10 mouse cellular contexts compared by ENCODE assay signal in the genomic region with DNA sequence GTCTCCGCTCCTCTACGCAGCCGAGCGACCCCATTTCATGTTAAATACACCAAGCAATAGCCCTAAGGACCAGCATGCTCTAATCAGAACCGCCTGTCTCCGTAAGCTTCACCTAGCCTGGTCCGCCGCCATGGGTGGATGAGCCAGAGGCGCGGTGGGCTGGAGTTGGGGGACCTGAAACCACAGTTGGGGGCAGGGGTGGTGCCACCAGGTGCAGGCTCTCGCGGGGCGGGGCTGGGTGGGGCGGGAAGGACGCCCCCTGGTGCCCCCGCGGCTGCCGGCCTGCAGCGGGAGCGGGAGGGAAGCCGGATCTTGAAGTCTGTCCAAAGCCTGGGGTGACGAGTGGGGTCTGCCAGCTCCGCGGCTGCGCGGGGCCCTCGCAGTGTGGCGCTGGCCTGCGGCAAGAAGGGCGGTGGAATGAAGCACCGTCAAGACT. TPM values are rescaled to one million over a fixed set of nuclear protein-coding genes. Genes with fewer than 3 reads are reported as not detected.
A peak's percentile ranks its signal among the peaks of the same experiment; 100 is the strongest.
DNase-seq lines count a peak whose midpoint lies in the region; ATAC-seq lines count a peak whose summit lies in the region.
"Had no signal": no experiment of that assay in that cellular context is flagged by ENCODE, and none has a peak within 500 bp of the region (broad histone marks: within the 10 kb centered on the region; RNA-seq: fewer than 3 reads in every experiment).

No protein-coding gene starts in this region.

- H3K4me2 ChIP-seq in embryonic facial prominence, embryonic 13.5 days: peak overlapping the region; percentile 64
- peak overlapping the region; percentile 69 for H3K4me2 ChIP-seq in hindbrain, embryonic 15.5 days
- H3K4me2 ChIP-seq in liver, embryonic 11.5 days: peak overlapping the region; percentile 67
- H3K4me2 ChIP-seq in neural tube, embryonic 14.5 days (ENCODE audit: low read depth, low read length): peak overlapping the region; percentile 56

- peaks cover 47% of the 10 kb centered on the region for H3K4me1 ChIP-seq in embryonic facial prominence, embryonic 13.5 days
- H3K4me1 ChIP-seq in hindbrain, embryonic 15.5 days (replicated peaks): peaks cover 12% of the 10 kb centered on the region
- peaks cover 5% of the 10 kb centered on the region; the same call in 1 of the 2 replicates for H3K4me1 ChIP-seq in liver, embryonic 11.5 days (replicated peaks; ENCODE audit: control insufficient read depth, insufficient read depth, low read length)
- peaks cover 6% of the 10 kb centered on the region; the same call in 1 of the 2 replicates for H3K4me1 ChIP-seq in neural tube, embryonic 14.5 days (ENCODE audit: control insufficient read depth, insufficient read depth, low read length)

- WGBS in embryonic facial prominence, embryonic 13.5 days: 3% methylated on average over 31 of the region's 31 CpGs
- 4% methylated on average over 31 of the region's 31 CpGs for WGBS in hindbrain, embryonic 15.5 days
- WGBS in liver, embryonic 11.5 days: 11% methylated on average over 31 of the region's 31 CpGs
- 5% methylated on average over 31 of the region's 31 CpGs for WGBS in neural tube, embryonic 14.5 days

- H3K36me3 ChIP-seq in embryonic facial prominence, embryonic 13.5 days: peaks cover 29% of the 10 kb centered on the region
- no peaks in the 10 kb centered on the region for H3K36me3 ChIP-seq in hindbrain, embryonic 15.5 days
- H3K36me3 ChIP-seq in liver, embryonic 11.5 days (ENCODE audit: control insufficient read depth, insufficient read depth, low read length): no peaks in the 10 kb centered on the region
- H3K36me3 ChIP-seq in neural tube, embryonic 14.5 days (ENCODE audit: control insufficient read depth, insufficient read depth, low read length): no peaks in the 10 kb centered on the region

- no peaks in the 10 kb centered on the region for H3K27me3 ChIP-seq in embryonic facial prominence, embryonic 13.5 days
- peaks cover 61% of the 10 kb centered on the region for H3K27me3 ChIP-seq in hindbrain, embryonic 15.5 days
- peaks cover 28% of the 10 kb centered on the region for H3K27me3 ChIP-seq in liver, embryonic 11.5 days (replicated peaks; ENCODE audit: control insufficient read depth, insufficient read depth, low read length)
- H3K27me3 ChIP-seq in neural tube, embryonic 14.5 days (ENCODE audit: control insufficient read depth, insufficient read depth, low read length): peaks cover 34% of the 10 kb centered on the region

- ATAC-seq in cerebellum, adult (ENCODE audit: insufficient number of reproducible peaks, low FRiP score, low TSS enrichment): no peak
- ATAC-seq in embryonic facial prominence, embryonic 13.5 days (ENCODE audit: insufficient number of reproducible peaks, insufficient read depth, low FRiP score, low TSS enrichment, low read depth): peak; percentile 69
- ATAC-seq in hindbrain, embryonic 15.5 days (ENCODE audit: low FRiP score, low read depth): peak; percentile 56; the same call in 1 of the 2 replicates
- no peak for ATAC-seq in liver, embryonic 11.5 days (replicated peaks; ENCODE audit: low FRiP score)
- peak; percentile 52; the same call in 1 of the 2 replicates for ATAC-seq in neural tube, embryonic 14.5 days (ENCODE audit: low read depth)

- peak overlapping the region; percentile 34 for H3K4me3 ChIP-seq in embryonic facial prominence, embryonic 13.5 days
- H3K4me3 ChIP-seq in hindbrain, embryonic 15.5 days: peak overlapping the region; percentile 32
- H3K4me3 ChIP-seq in liver, embryonic 11.5 days (ENCODE audit: low read depth, low read length): peak overlapping the region; percentile 36
- H3K4me3 ChIP-seq in neural tube, embryonic 14.5 days (ENCODE audit: low read depth, low read length): peak overlapping the region; percentile 24

- peak overlapping the region; percentile 40; the same call in 1 of the 2 replicates for H3K9ac ChIP-seq in embryonic facial prominence, embryonic 13.5 days
- H3K9ac ChIP-seq in hindbrain, embryonic 15.5 days: 0 out of 2 replicates have a peak overlapping the region, but pooled peaks have one; percentile 22
- 0 out of 2 replicates have a peak overlapping the region, but pooled peaks have one; percentile 16 for H3K9ac ChIP-seq in liver, embryonic 11.5 days (ENCODE audit: low read depth, low read length)
- 0 out of 2 replicates have a peak overlapping the region, but pooled peaks have one; percentile 16 for H3K9ac ChIP-seq in neural tube, embryonic 14.5 days (replicated peaks; ENCODE audit: low read depth, low read length)

- H3K27ac ChIP-seq in embryonic facial prominence, embryonic 13.5 days: peak overlapping the region; percentile 85
- H3K27ac ChIP-seq in hindbrain, embryonic 15.5 days (replicated peaks): no peak overlapping the region
- no peak overlapping the region for H3K27ac ChIP-seq in liver, embryonic 11.5 days (ENCODE audit: low read depth, low read length)
- no peak overlapping the region for H3K27ac ChIP-seq in neural tube, embryonic 14.5 days (ENCODE audit: low read depth, low read length)

- peak; percentile 13 for DNase-seq in cerebellum, adult 9-10 months
- DNase-seq in liver, embryonic 11.5 days (ENCODE audit: low spot score): no peak
- no peak for DNase-seq in spleen, postnatal 4 days (ENCODE audit: low spot score in 2 of 2)
- no peak for DNase-seq in layer of hippocampus, postnatal 14 days (ENCODE audit: low spot score in 2 of 2)

- no peaks in the 10 kb centered on the region for H3K9me3 ChIP-seq in embryonic facial prominence, embryonic 13.5 days
- no peaks in the 10 kb centered on the region for H3K9me3 ChIP-seq in hindbrain, embryonic 15.5 days
- H3K9me3 ChIP-seq in liver, embryonic 11.5 days (ENCODE audit: control insufficient read depth, low read length): no peaks in the 10 kb centered on the region
- no peaks in the 10 kb centered on the region for H3K9me3 ChIP-seq in neural tube, embryonic 14.5 days (ENCODE audit: control insufficient read depth, low read length)

RNA-seq across cellular contexts. Expression of a gene that starts 1.1 kb away (rescaled TPM):
- 0.41 and 0.65 TPM in 2 replicates for polyA plus RNA-seq in embryonic facial prominence, embryonic 13.5 days (2015; fragmentation: Nextera tagmentation; extraction: Ambion mirVana)
- polyA plus RNA-seq in hindbrain, embryonic 15.5 days (2015; fragmentation: Nextera tagmentation; extraction: Ambion mirVana): not detected in 2 replicates
- polyA plus RNA-seq in liver, embryonic 11.5 days (2014; fragmentation: Nextera tagmentation; extraction: Ambion mirVana): 0.26 TPM in 1 of 2 replicates, not detected in the other
- not detected in 2 replicates for polyA plus RNA-seq in neural tube, embryonic 14.5 days (2014; fragmentation: Nextera tagmentation; extraction: Ambion mirVana)
- not detected for total RNA-seq in layer of hippocampus, postnatal 14 days (2021)
- polyA plus RNA-seq: C2C12; cortical plate, adult 2 months had no signal

RNA-seq across cellular contexts. Expression of a gene that starts 10.2 kb away (rescaled TPM):
- 74.9 and 82.5 TPM in 2 replicates for polyA plus RNA-seq in embryonic facial prominence, embryonic 13.5 days (2015; fragmentation: Nextera tagmentation; extraction: Ambion mirVana)
- 6.6 and 7.4 TPM in 2 replicates for polyA plus RNA-seq in hindbrain, embryonic 15.5 days (2015; fragmentation: Nextera tagmentation; extraction: Ambion mirVana)
- 6.9 and 10.3 TPM in 2 replicates for polyA plus RNA-seq in liver, embryonic 11.5 days (2014; fragmentation: Nextera tagmentation; extraction: Ambion mirVana)
- 2.2 and 4.3 TPM in 2 replicates for polyA plus RNA-seq in neural tube, embryonic 14.5 days (2014; fragmentation: Nextera tagmentation; extraction: Ambion mirVana)
- total RNA-seq in layer of hippocampus, postnatal 14 days (2021): 10 to 100 TPM in 1 of 2 experiments, 1 to 10 TPM in 1; 7.3 to 12.3 TPM
- polyA plus RNA-seq: C2C12 had no signal

Comparison
In these comparisons a context has a peak if more than half of its experiments do, and no peak if none do; other contexts are left out.
1. ATAC-seq: peak in embryonic facial prominence, embryonic 13.5 days (single experiment), hindbrain, embryonic 15.5 days (single experiment) and neural tube, embryonic 14.5 days (single experiment); none in cerebellum, adult (single experiment) and liver, embryonic 11.5 days (single experiment).
2. Peak in every context shown above with its lines, with median percentiles within 50 percentile points of each other: H3K4me2 ChIP-seq, H3K4me3 ChIP-seq and H3K9ac ChIP-seq.